Mouse (Mus musculus) kidney, postnatal 25 days (tissue): ENCODE results near the gene Slco2a1.
"Not testable (repeated sequence)": the region's sequence is repeated elsewhere in the genome, so short reads cannot be mapped to it uniquely, and the experiment has no call there.

Source experiments
- DNase-seq, 2 experiments: peaks; one replicate each; pipeline ENCODE4 v3.0.0; 2021; ENCODE audit warnings: mixed read lengths in 2 of 2

The Slco2a1 gene

GRCm38 (mm10) chr9:103086736-103087135, 98.2 kb downstream of the Slco2a1 start:
- no peak for DNase-seq

GRCm38 (mm10) chr9:103087301-103087700, 98.8 kb downstream of the Slco2a1 start:
- peak in 1 of 2 experiments; percentile 71 for DNase-seq

- DNase-seq = no peak
Observed at GRCm38 (mm10) chr9:103088661-103089060, 100.1 kb downstream of the Slco2a1 start.

DNA sequence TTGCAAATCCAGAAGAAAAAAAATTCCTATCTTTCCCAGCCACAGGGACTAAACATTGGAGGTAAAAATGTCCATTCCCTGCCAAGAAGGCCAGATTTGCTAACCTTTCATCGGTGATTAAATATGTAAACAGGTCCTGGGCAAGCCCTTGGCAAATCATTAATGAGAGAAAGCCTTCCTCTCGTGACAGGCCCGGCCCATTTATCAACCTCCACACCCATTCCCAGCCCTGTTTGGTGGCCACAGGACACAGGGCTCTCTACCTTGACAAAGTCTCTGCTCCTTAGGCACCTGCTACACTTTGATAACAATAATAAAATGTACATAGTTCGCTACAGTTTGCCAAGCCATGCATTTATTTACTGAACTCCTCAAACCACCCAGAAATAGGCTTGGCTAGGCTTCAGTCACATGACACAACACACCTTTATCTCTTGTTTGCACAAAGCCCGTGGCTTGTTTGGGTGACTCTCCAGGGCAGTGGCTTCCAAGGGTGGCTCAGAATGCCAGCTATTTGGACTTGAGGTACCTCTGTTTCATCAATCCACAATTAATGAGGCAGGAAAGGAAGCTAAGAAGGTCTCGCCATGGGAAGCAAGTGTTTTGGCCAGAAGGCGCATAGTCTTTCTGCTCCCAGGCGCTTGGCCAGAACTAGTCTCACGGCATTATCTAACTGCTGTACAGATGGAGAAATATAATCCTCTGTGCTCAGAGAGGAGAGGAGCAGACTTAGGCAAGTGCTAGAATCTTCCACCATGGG, 101.8 kb downstream of the Slco2a1 start:
- DNase-seq = peak; percentile 75 to 82

- DNase-seq = no peak
Observed at GRCm38 (mm10) chr9:103091039-103091883, 102.7 kb downstream of the Slco2a1 start.

DNA sequence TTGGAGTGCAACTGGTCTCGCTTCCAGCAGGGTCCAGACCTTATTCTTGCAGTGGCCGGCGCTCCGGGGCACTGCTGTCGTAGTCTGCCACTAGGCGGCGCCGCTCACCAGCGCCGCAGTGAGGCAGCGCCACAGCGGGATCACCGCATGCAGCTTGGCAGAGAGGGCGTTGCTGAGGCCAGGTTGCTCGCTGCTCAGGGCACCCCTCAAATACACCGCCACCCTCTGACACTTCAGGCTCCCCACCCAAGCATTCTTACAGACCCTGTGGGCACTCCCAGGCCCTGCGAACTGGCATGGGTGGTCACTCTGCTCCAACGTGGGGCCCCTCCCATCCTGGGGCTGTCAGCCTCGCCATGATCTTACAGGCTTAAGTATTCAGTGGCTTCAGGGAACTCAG, 103.7 kb downstream of the Slco2a1 start:
- peak; percentile 82 to 86 for DNase-seq

- no peak for DNase-seq
Observed at GRCm38 (mm10) chr9:103093681-103094080, 105.2 kb downstream of the Slco2a1 start.

DNA sequence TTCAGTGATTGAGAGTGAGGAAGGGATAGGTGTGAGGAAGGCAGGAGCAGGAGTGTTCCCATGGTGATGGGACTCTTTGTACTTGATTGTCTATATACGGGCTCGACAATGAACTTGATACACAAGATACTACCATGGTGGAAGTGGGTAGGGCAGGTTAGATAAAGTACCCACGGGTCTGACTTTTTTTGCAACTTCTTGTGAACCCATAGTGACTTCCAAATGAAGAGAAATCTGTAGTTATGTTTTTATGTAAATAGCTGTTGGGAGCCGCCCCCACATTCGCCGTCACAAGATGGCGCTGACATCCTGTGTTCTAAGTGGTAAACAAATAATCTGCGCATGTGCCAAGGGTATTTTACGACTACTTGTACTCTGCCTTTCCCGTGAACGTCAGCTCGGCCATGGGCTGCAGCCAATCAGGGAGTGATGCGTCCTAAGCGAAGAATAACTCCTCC, 119.9 kb downstream of the Slco2a1 start:
- not testable (repeated sequence) for DNase-seq

DNA sequence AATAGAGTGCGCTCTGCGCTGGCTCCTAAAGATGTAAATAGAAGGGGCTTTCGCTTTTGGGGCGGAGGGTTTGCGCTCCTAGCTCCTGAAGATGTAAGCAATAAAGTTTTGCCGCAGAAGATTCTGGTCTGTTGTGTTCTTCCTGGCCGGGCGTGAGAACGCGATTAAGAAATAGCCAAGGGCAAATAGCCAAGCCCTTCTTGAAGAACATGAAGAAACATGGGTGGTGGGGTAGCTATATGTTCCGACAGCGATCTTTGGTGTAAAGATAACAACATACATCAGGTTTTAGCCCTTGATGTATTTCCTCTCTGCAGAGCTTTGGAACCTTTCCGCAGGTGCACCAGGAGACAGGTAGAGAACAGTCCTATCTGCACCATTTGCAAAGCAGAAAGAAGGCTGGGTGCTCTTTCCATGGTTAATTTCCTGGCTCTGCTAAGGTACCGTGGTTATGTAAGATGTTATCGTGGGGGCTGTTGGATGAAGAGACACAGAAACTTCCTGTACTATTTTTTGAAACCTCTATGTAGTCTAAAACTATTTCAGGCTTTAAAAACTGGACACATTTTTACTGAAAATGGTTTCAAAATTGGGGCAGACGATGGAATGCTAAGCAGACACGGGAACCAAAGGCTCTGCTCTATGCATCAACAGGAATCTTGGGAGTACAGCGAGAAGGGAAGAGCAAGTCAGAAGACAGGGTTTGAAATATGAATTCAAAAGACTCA, 120.6 kb downstream of the Slco2a1 start:
- DNase-seq = no peak

DNA sequence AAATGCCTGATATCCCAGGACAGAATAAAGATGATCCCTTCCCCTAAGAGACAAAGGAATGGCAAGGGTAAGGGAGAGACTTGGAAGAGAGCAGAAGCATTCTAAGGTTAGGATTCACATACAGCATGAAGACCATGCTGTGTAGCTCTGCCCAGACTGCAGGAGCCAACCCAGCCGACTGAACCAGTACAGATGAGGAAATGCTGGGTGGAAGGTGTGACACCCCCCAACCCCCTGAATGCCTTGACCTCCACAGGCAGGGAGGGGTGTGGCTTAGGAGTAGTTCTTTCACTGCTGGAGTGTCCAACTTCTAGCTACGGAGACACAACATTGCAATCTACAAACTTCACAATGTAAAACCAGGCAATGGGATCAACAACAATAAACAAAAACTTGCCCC, 121.4 kb downstream of the Slco2a1 start:
- no peak for DNase-seq

DNA sequence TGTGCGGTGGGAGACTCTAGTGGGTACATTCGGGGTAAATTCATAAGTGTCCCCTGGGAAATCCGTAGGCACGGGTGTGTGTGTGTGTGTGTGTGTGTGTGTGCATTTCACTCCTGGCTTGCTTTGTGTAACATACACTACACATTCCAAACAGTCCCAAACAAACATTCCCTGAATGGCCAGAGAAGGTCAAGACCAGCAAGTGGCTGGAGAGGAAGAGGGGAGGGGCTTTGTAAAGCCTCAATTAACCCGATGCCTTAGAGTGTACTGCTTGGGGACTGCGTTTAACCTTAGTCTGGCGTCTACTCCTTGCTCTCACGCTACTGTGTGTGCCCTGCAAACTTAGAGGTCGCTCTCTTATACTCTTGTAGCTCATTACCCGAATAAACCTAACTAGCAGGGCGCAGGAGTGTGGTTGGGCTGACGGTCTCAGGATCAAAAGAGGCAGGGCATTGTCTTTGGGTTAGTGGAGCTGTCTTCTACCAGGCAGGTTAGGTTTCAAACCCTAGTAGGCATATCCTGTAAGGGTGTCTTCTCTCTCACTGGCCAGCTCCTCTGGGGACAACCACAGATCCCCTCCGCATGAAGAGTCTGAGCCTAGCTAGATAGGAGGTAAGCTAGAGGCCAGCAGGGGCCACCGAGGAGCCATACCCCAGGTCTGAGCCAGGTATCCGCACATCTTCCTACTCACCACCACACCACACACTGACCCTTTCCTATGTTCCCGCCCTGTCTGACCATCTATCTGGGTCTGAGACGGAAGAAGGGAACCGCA, 122.4 kb downstream of the Slco2a1 start:
- DNase-seq = no peak

GRCm38 (mm10) chr9:103111621-103112470, 123.3 kb downstream of the Slco2a1 start, which contains the start of gene Rab6b:
TSS of gene Rab6b (plus strand) at chr9:103111787.
- DNase-seq = peak; percentile 22 to 59

- DNase-seq = peak; percentile 24 to 50
Observed at GRCm38 (mm10) chr9:103112471-103113271, 124.2 kb downstream of the Slco2a1 start.

DNA sequence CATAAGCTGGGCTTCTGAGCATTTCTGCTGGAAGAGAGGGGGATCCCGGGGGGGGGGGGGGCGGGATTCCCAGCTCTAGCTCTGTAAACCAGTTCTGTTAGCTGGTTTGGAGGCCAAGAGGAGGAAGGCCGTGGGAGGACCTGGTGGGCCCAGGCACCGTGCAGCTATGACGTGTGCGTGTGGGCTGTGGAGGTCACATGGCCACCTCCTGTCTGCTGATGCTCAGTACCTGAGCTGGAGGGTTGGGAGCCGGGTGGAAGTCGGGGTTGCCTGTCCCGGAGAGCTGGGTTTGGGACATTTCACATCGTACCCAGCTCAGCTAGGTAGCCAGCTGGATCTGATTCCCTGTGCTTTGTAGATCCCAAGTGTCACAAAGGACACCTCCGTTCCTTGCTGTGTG, 124.8 kb downstream of the Slco2a1 start:
- no peak for DNase-seq

GRCm38 (mm10) chr9:103114326-103114725, 125.8 kb downstream of the Slco2a1 start:
- DNase-seq = no peak

- DNase-seq = no peak
Observed at GRCm38 (mm10) chr9:103114901-103115300, 126.4 kb downstream of the Slco2a1 start.

DNA sequence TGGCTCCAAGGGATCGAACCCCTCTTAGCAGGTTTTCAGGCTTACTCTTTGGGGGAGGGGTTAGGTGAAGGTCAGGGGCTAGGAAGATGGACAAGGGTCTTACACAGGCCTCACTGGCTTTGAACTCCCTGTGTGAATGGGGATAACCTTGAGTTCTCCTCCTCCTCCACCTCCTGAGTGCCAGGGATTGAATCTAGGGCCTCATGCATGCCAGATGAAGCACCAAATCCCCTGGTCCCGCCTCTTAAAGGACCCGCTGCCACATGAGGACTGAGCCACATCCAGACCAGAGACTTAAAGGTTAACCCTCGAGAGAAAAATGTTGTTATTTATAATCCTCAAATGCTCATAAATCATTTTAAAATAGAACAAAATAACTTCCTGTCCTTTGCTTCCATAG, 128.4 kb downstream of the Slco2a1 start:
- no peak for DNase-seq

DNA sequence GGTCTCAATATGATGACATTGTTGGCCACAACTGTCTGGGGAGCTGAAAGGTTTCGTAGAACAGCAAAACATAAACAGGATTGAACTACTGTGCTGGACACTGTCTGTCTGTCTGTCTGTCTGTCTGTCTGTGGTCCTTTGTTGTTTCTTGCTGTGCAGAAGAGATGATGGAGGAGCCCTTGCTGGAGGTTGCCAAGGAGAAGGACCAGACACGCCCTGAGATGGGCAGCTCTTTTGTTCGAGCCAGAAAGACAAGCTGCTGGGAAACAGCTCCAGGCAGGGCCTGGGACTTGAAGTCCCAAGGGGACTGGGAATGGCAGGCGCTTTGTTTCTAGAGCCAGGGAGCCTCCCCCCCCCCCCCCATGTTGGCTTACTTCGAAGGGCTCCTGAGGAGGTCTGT, 129.0 kb downstream of the Slco2a1 start:
- no peak for DNase-seq

DNA sequence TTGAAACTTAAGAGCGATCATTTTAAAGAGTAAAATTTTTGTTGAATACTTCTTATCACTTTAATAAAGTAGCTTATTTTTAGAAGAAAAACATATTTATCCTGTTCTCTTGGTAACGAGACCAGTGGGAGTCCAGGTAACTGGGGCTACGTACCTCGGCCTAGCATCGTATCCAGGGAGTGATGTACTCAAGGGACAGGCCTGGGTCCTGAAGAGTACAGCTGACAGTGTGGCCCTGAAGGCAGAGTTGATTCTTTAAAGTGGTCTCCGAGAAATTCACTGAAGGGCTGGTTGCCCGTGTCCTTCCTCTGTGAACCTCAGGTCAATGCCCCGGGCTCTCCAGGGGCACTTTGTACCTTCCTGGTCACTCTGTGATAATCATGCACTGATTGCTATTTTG, 129.4 kb downstream of the Slco2a1 start:
- no peak for DNase-seq

- DNase-seq = no peak
Observed at GRCm38 (mm10) chr9:103118651-103119275, 130.3 kb downstream of the Slco2a1 start.
